In genomic region chr5:28176023-28176422, GRCm38 (mm10) we compare ENCODE assay signal across 30 mouse cellular contexts. TPM values are rescaled to one million over a fixed set of nuclear protein-coding genes. Genes with fewer than 3 reads are reported as not detected.
A peak's percentile ranks its signal among the peaks of the same experiment; 100 is the strongest.
DNase-seq lines count a peak whose midpoint lies in the region; ATAC-seq and TF ChIP-seq lines count a peak whose summit lies in the region.
"Had no signal": no experiment of that assay in that cellular context is flagged by ENCODE, and none has a peak within 500 bp of the region (broad histone marks: within the 10 kb centered on the region; RNA-seq: fewer than 3 reads in every experiment).

No protein-coding gene starts in this region.

- H3K9ac ChIP-seq in hindbrain, embryonic 13.5 days: no peak overlapping the region
- peak overlapping the region; percentile 82 for H3K9ac ChIP-seq in midbrain, embryonic 11.5 days (ENCODE audit: low read length)
- no peak overlapping the region for H3K9ac ChIP-seq in midbrain, postnatal 0 days (replicated peaks; ENCODE audit: low read length, poor library complexity, severe bottlenecking)
- H3K9ac ChIP-seq: embryonic facial prominence, embryonic 15.5 days; heart, embryonic 12.5 days; limb, embryonic 15.5 days; liver, embryonic 14.5 days; lung, embryonic 14.5 days had no signal

- no peak overlapping the region for H3K27ac ChIP-seq in hindbrain, embryonic 13.5 days
- H3K27ac ChIP-seq in midbrain, embryonic 11.5 days (ENCODE audit: low read depth, low read length): peak overlapping the region; percentile 92
- H3K27ac ChIP-seq in midbrain, postnatal 0 days (ENCODE audit: low read depth, low read length): peak overlapping the region; percentile 67; the same call in 1 of the 2 replicates
- H3K27ac ChIP-seq: embryonic facial prominence, embryonic 15.5 days; kidney, postnatal 0 days; left cerebral cortex, adult 2 months; limb, embryonic 15.5 days; liver, embryonic 14.5 days had no signal

- no peak for TF ChIP-seq CTCF in midbrain, postnatal 0 days (IDR thresholded peaks at IDR 0.05)

- H3K36me3 ChIP-seq in hindbrain, embryonic 13.5 days: no peaks in the 10 kb centered on the region
- no peaks in the 10 kb centered on the region for H3K36me3 ChIP-seq in midbrain, embryonic 11.5 days (ENCODE audit: control insufficient read depth, insufficient read depth, low read length)
- H3K36me3 ChIP-seq in midbrain, postnatal 0 days (ENCODE audit: insufficient read depth, low read length): no peaks in the 10 kb centered on the region
- H3K36me3 ChIP-seq: embryonic facial prominence, embryonic 15.5 days; heart, embryonic 12.5 days; limb, embryonic 15.5 days had no signal

- H3K9me3 ChIP-seq in hindbrain, embryonic 13.5 days: no peaks in the 10 kb centered on the region
- no peaks in the 10 kb centered on the region for H3K9me3 ChIP-seq in midbrain, embryonic 11.5 days (ENCODE audit: control insufficient read depth, low read length)
- no peaks in the 10 kb centered on the region for H3K9me3 ChIP-seq in midbrain, postnatal 0 days (ENCODE audit: low read length)
- H3K9me3 ChIP-seq: embryonic facial prominence, embryonic 15.5 days; heart, embryonic 12.5 days; limb, embryonic 15.5 days had no signal

- 0 out of 2 replicates have a peak overlapping the region, but pooled peaks have one; percentile 27 for H3K4me2 ChIP-seq in hindbrain, embryonic 13.5 days
- peak overlapping the region; percentile 49 for H3K4me2 ChIP-seq in midbrain, embryonic 11.5 days
- no peak overlapping the region; the same call in 1 of the 2 replicates for H3K4me2 ChIP-seq in midbrain, postnatal 0 days (ENCODE audit: low read depth, low read length, poor library complexity, severe bottlenecking)
- H3K4me2 ChIP-seq: limb, embryonic 15.5 days; lung, embryonic 14.5 days had no signal

- WGBS in hindbrain, embryonic 13.5 days: 4% methylated on average over 4 of the region's 4 CpGs
- WGBS in midbrain, embryonic 11.5 days: 3% methylated on average over 4 of the region's 4 CpGs
- 12% methylated on average over 4 of the region's 4 CpGs for WGBS in midbrain, postnatal 0 days

- ATAC-seq in hindbrain, embryonic 13.5 days (ENCODE audit: low FRiP score): no peak
- no peak for ATAC-seq in midbrain, embryonic 11.5 days (ENCODE audit: low FRiP score)
- ATAC-seq in midbrain, postnatal 0 days (ENCODE audit: low FRiP score): no peak
- ATAC-seq: CD4-positive, CD25-positive, alpha-beta regulatory T cell, adult 4 months had no signal

- H3K4me1 ChIP-seq in hindbrain, embryonic 13.5 days (replicated peaks): peaks cover 12% of the 10 kb centered on the region
- peaks cover 44% of the 10 kb centered on the region for H3K4me1 ChIP-seq in midbrain, embryonic 11.5 days (ENCODE audit: control insufficient read depth, insufficient read depth, low read length)
- no peaks in the 10 kb centered on the region; the same call in none of the 2 replicates for H3K4me1 ChIP-seq in midbrain, postnatal 0 days (ENCODE audit: insufficient read depth, low read length)

- DNase-seq in embryo, embryonic 9.5 days (ENCODE audit: extremely low spot score): peak; percentile 10
- no peak for DNase-seq in embryo, embryonic 10 days (ENCODE audit: low spot score)
- peak; percentile 92 for DNase-seq in midbrain, embryonic 11.5 days (ENCODE audit: low spot score, missing footprints)
- no peak for DNase-seq in midbrain, postnatal 0 days (ENCODE audit: low spot score)
- DNase-seq in adrenal gland, adult 18-20 months (ENCODE audit: low spot score in 2 of 2): no peak
- DNase-seq in urinary bladder, postnatal 14 days (ENCODE audit: low spot score): no peak
- DNase-seq: adrenal gland, postnatal 36 days; gastrocnemius, postnatal 14 days; heart, adult 11 months; heart, postnatal 14 days; kidney, adult 11 months; layer of hippocampus, adult 9-11 months; lung, embryonic 14.5 days; lung, postnatal 36 days; thymus, adult 18-20 months; thymus, postnatal 36 days had no signal

- H3K27me3 ChIP-seq in hindbrain, embryonic 13.5 days: peaks cover 97% of the 10 kb centered on the region
- peaks cover 69% of the 10 kb centered on the region for H3K27me3 ChIP-seq in midbrain, embryonic 11.5 days (ENCODE audit: control insufficient read depth, insufficient read depth, low read length)
- H3K27me3 ChIP-seq in midbrain, postnatal 0 days (ENCODE audit: insufficient read depth, low read length): peaks cover 19% of the 10 kb centered on the region

- no peak overlapping the region for H3K4me3 ChIP-seq in hindbrain, embryonic 13.5 days
- H3K4me3 ChIP-seq in midbrain, embryonic 11.5 days (ENCODE audit: low read depth, low read length): peak overlapping the region; percentile 26; the same call in 1 of the 2 replicates
- no peak overlapping the region for H3K4me3 ChIP-seq in midbrain, postnatal 0 days (ENCODE audit: low read depth, low read length)
- H3K4me3 ChIP-seq: embryonic facial prominence, embryonic 15.5 days; left cerebral cortex, adult 2 months; myocyte had no signal

RNA-seq across cellular contexts. Expression of gene En2, which starts 10.5 kb away (rescaled TPM):
- polyA plus RNA-seq in hindbrain, embryonic 13.5 days (2015; fragmentation: Nextera tagmentation; extraction: Ambion mirVana): 0.58 and 0.71 TPM in 2 replicates
- polyA plus RNA-seq in midbrain, embryonic 11.5 days (2014; fragmentation: Nextera tagmentation; extraction: Ambion mirVana): 2.4 and 2.9 TPM in 2 replicates
- 49.5 and 62.0 TPM in 2 replicates for total RNA-seq in midbrain, postnatal 0 days (2014; rRNA removed)
- polyA plus RNA-seq in midbrain, postnatal 0 days (2015; fragmentation: Nextera tagmentation; extraction: Ambion mirVana): 0.86 and 1.0 TPM in 2 replicates
- total RNA-seq in adrenal gland, adult 18-20 months (2021): under 1 TPM in 1 of 2 experiments, not detected in 1; 0.13 TPM
- total RNA-seq: heart, postnatal 14 days; megakaryocyte-erythroid progenitor cell, adult 5-6 weeks had no signal
- polyA plus RNA-seq: CD4-positive, CD25-positive, alpha-beta regulatory T cell, adult 4 months; embryonic facial prominence, embryonic 15.5 days; forebrain, embryonic 16.5 days; heart, embryonic 12.5 days; kidney, postnatal 0 days; large intestine, adult 2 months; limb, embryonic 15.5 days; liver, embryonic 14.5 days; lung, embryonic 14.5 days; myocyte; neural tube, embryonic 14.5 days; stomach, embryonic 16.5 days had no signal

Comparison
In these comparisons a context has a peak if more than half of its experiments do, and no peak if none do; other contexts are left out.
1. DNase-seq: peak in embryo, embryonic 9.5 days (single experiment) and midbrain, embryonic 11.5 days (single experiment); none in embryo, embryonic 10 days (single experiment), midbrain, postnatal 0 days (single experiment), adrenal gland, adult 18-20 months (0 of 2) and urinary bladder, postnatal 14 days (single experiment).